Mouse (Mus musculus) kidney, postnatal 10 days (tissue): ENCODE measurements around the gene Fli1.
A peak's percentile ranks its signal among the peaks of the same experiment; 100 is the strongest.

Source experiments
- DNase-seq: peaks from one replicate; pipeline ENCODE4 v3.0.0; 2021; ENCODE audit warnings: mixed read lengths

Fli1 gene

GRCm38 (mm10) chr9:32500886-32501285 is 41.8 kb downstream of the Fli1 start:
- no peak for DNase-seq

GRCm38 (mm10) chr9:32500063-32500462 is 42.6 kb downstream of the Fli1 start:
- DNase-seq: no peak

GRCm38 (mm10) chr9:32499469-32499868 is 43.2 kb downstream of the Fli1 start:
- peak; percentile 55 for DNase-seq

GRCm38 (mm10) chr9:32495643-32495997 is 47.0 kb downstream of the Fli1 start:
- no peak for DNase-seq

- DNase-seq: no peak
Measured at GRCm38 (mm10) chr9:32494891-32495642, 47.6 kb downstream of the Fli1 start.

- DNase-seq: no peak
Measured at GRCm38 (mm10) chr9:32493588-32494423, 48.9 kb downstream of the Fli1 start.

GRCm38 (mm10) chr9:32492753-32493152 is 49.9 kb downstream of the Fli1 start:
- DNase-seq: no peak

- no peak for DNase-seq
Measured at GRCm38 (mm10) chr9:32491484-32491883, 51.2 kb downstream of the Fli1 start.

- no peak for DNase-seq
Measured at GRCm38 (mm10) chr9:32489794-32490358, 52.8 kb downstream of the Fli1 start.

GRCm38 (mm10) chr9:32489315-32489714 is 53.3 kb downstream of the Fli1 start:
- no peak for DNase-seq

GRCm38 (mm10) chr9:32488627-32489026 is 54.0 kb downstream of the Fli1 start:
- no peak for DNase-seq

GRCm38 (mm10) chr9:32487823-32488222 is 54.8 kb downstream of the Fli1 start:
- DNase-seq: no peak

GRCm38 (mm10) chr9:32487401-32487800 is 55.3 kb downstream of the Fli1 start:
- no peak for DNase-seq

GRCm38 (mm10) chr9:32480418-32480817 is 62.2 kb downstream of the Fli1 start:
- no peak for DNase-seq

- DNase-seq: no peak
Measured at GRCm38 (mm10) chr9:32478799-32479198, 63.9 kb downstream of the Fli1 start.

- DNase-seq: peak; percentile 79
Measured at GRCm38 (mm10) chr9:32478087-32478486, 64.6 kb downstream of the Fli1 start.

- DNase-seq: no peak
Measured at GRCm38 (mm10) chr9:32476604-32477003, 66.1 kb downstream of the Fli1 start.

GRCm38 (mm10) chr9:32474621-32475390 is 67.9 kb downstream of the Fli1 start:
- DNase-seq: no peak

- DNase-seq: no peak
Measured at GRCm38 (mm10) chr9:32472346-32472745, 70.3 kb downstream of the Fli1 start.

GRCm38 (mm10) chr9:32469123-32469751 is 73.4 kb downstream of the Fli1 start:
- no peak for DNase-seq

GRCm38 (mm10) chr9:32468313-32468712 is 74.3 kb downstream of the Fli1 start:
- peak; percentile 42 for DNase-seq

- peak; percentile 38 for DNase-seq
Measured at GRCm38 (mm10) chr9:32467443-32467842, 75.2 kb downstream of the Fli1 start.

GRCm38 (mm10) chr9:32466861-32467260 is 75.8 kb downstream of the Fli1 start:
- DNase-seq: no peak
